Mouse (Mus musculus) forebrain, postnatal 0 days (tissue): Measurements from ENCODE around the gene Gm3002. TPM values are rescaled to one million over a fixed set of nuclear protein-coding genes. Genes with fewer than 3 reads are reported as not detected.
"Not testable (repeated sequence)": the region's sequence is repeated elsewhere in the genome, so short reads cannot be mapped to it uniquely, and the experiment has no call there.

Experiments used
- ATAC-seq: fragments of 200-750 bp; cut with Nextera tagmentation; 2 replicates; pipeline ENCODE4 v1.8.0; 2017; ENCODE audit warnings: mild to moderate bottlenecking, moderate library complexity
- DNase-seq: peaks from one replicate; pipeline ENCODE4 v3.0.0-alpha.2; 2015
- H3K27ac ChIP-seq: fragments of 300-500 bp; sonication (generic); 2 replicates; pipeline ENCODE4 v1.5.1; 2014; ENCODE audit warnings: low read depth, mild to moderate bottlenecking, antibody characterized with exemption, low read length, moderate library complexity, mixed read lengths
- H3K27me3 ChIP-seq: fragments of 300-500 bp; sonication (generic); 2 replicates; pipeline ENCODE4 v1.6.1; 2014; ENCODE audit warnings: mild to moderate bottlenecking, low read length, mixed read lengths; ENCODE audit not compliant: insufficient read depth
- H3K36me3 ChIP-seq: fragments of 300-500 bp; sonication (generic); 2 replicates; pipeline ENCODE4 v1.6.1; 2014; ENCODE audit warnings: mild to moderate bottlenecking, moderate library complexity; ENCODE audit not compliant: insufficient read depth
- H3K4me1 ChIP-seq: fragments of 300-500 bp; sonication (generic); 2 replicates; pipeline ENCODE4 v1.6.1; 2014; ENCODE audit warnings: antibody characterized with exemption; ENCODE audit not compliant: insufficient read depth
- H3K4me2 ChIP-seq: fragments of 300-500 bp; sonication (generic); 2 replicates; pipeline ENCODE4 v1.6.1; 2014; ENCODE audit warnings: low read depth, mild to moderate bottlenecking, moderate library complexity
- H3K4me3 ChIP-seq: fragments of 300-500 bp; sonication (generic); 2 replicates; pipeline ENCODE4 v1.5.1; 2014; ENCODE audit warnings: low read depth, low read length, mixed read lengths
- H3K9ac ChIP-seq: fragments of 300-500 bp; sonication (generic); 2 replicates; pipeline ENCODE4 v1.6.1; 2014; ENCODE audit warnings: mild to moderate bottlenecking
- H3K9me3 ChIP-seq: fragments of 300-500 bp; sonication (generic); 2 replicates; pipeline ENCODE4 v1.6.1; 2016; ENCODE audit warnings: low read length
- WGBS: fragments of 180-500 bp; shearing (Covaris S2); extraction: QIAGEN DNeasy Blood & Tissue Kit; methylation state at CpG from one replicate; pipeline ENCODE4 v1.1.7; 2014; 5-methylcytosine and 5-hydroxymethylcytosine counted together
- polyA plus RNA-seq: library from polyadenylated mRNA; unstranded; fragments of >200 nt; fragmentation: Nextera tagmentation; extraction: Ambion mirVana; gene quantifications from 2 replicates; pipeline ENCODE4 v1.2.1, GENCODE M21; 2015
- total RNA-seq: library from RNA; depleted of rRNA; stranded (reverse); fragments of >200 nt; gene quantifications from 2 replicates; pipeline ENCODE4 v1.2.3, GENCODE M21; 2014; rRNA removed

Gm3002 gene
- 7.9 and 9.7 TPM in 2 replicates for total RNA-seq
- polyA plus RNA-seq = 5.5 and 6.0 TPM in 2 replicates

GRCm38 (mm10) chr14:3809774-3810173 lies at the start of gene Gm3002:
TSS of gene Gm3002 (plus strand) at chr14:3810074.
- whole genome bisulfite sequencing = no CpG with 5 or more reads among the region's 31 CpGs
- not testable (repeated sequence) for H3K27ac ChIP-seq, H3K27me3 ChIP-seq, H3K4me3 ChIP-seq, H3K9me3 ChIP-seq, H3K36me3 ChIP-seq, H3K4me2 ChIP-seq, H3K4me1 ChIP-seq, DNase-seq, ATAC-seq, H3K9ac ChIP-seq

GRCm38 (mm10) chr14:3845945-3846344 lies 36.1 kb downstream of the Gm3002 start, which contains the start of gene Gm3033:
TSS of gene Gm3033 (plus strand) at chr14:3846245.
- not testable (repeated sequence) for DNase-seq, H3K27ac ChIP-seq, H3K4me3 ChIP-seq, H3K9ac ChIP-seq, ATAC-seq, H3K27me3 ChIP-seq, H3K9me3 ChIP-seq, H3K36me3 ChIP-seq, H3K4me1 ChIP-seq, H3K4me2 ChIP-seq
- WGBS = no CpG with 5 or more reads among the region's 2 CpGs

GRCm38 (mm10) chr14:3883872-3884271 lies 74.0 kb downstream of the Gm3002 start, which contains the start of gene Gm2916:
TSS of gene Gm2916 (plus strand) at chr14:3884172.
- H3K4me1 ChIP-seq, H3K27ac ChIP-seq, H3K4me2 ChIP-seq, DNase-seq, ATAC-seq, H3K36me3 ChIP-seq, H3K9ac ChIP-seq, H3K27me3 ChIP-seq, H3K9me3 ChIP-seq, H3K4me3 ChIP-seq: not testable (repeated sequence)
- no CpG with 5 or more reads among the region's 1 CpGs for WGBS

GRCm38 (mm10) chr14:3931456-3931855 lies 121.6 kb downstream of the Gm3002 start, which contains the start of gene Gm3029:
TSS of gene Gm3029 (plus strand) at chr14:3931756.
- H3K27me3 ChIP-seq, H3K27ac ChIP-seq, H3K4me2 ChIP-seq, DNase-seq, H3K36me3 ChIP-seq, H3K4me1 ChIP-seq, H3K9me3 ChIP-seq, H3K4me3 ChIP-seq, H3K9ac ChIP-seq, ATAC-seq: not testable (repeated sequence)
- no CpG with 5 or more reads among the region's 2 CpGs for WGBS

- ATAC-seq, H3K9me3 ChIP-seq, H3K9ac ChIP-seq, H3K4me2 ChIP-seq, H3K4me3 ChIP-seq, H3K36me3 ChIP-seq, H3K4me1 ChIP-seq, DNase-seq, H3K27me3 ChIP-seq, H3K27ac ChIP-seq: not testable (repeated sequence)
- WGBS = no CpG with 5 or more reads among the region's 2 CpGs
These were observed 153.4 kb downstream of the Gm3002 start, which contains the start of gene Gm3095 for GRCm38 (mm10) chr14:3963247-3963646. TSS of gene Gm3095 (plus strand) at chr14:3963547.

- H3K9me3 ChIP-seq, H3K4me2 ChIP-seq, H3K9ac ChIP-seq, DNase-seq, H3K4me1 ChIP-seq, ATAC-seq, H3K36me3 ChIP-seq, H3K27ac ChIP-seq, H3K27me3 ChIP-seq, H3K4me3 ChIP-seq: not testable (repeated sequence)
- WGBS = 75% methylated on average over 1 of the region's 3 CpGs
These were observed 188.2 kb downstream of the Gm3002 start, which contains the start of gene Gm3099 for GRCm38 (mm10) chr14:3998094-3998493. TSS of gene Gm3099 (plus strand) at chr14:3998394.

Other genes starting within 250 kb of the Gm3002 start
- gene Gm3012, start 175.6 kb upstream of the Gm3002 start, total RNA-seq = not detected in 2 replicates
- not detected in 2 replicates for gene Gm3012, start 175.6 kb upstream of the Gm3002 start, polyA plus RNA-seq
- gene Gm3020, start 158.0 kb upstream of the Gm3002 start, total RNA-seq = 9.5 and 9.6 TPM in 2 replicates
- 22.7 and 23.8 TPM in 2 replicates for gene Gm3020, start 158.0 kb upstream of the Gm3002 start, polyA plus RNA-seq
- gene Gm3043, start 121.3 kb upstream of the Gm3002 start, total RNA-seq = not detected in 2 replicates
- gene Gm3043, start 121.3 kb upstream of the Gm3002 start, polyA plus RNA-seq = not detected in 2 replicates
- gene Gm3033, start 36.2 kb downstream of the Gm3002 start, total RNA-seq = 0.38 TPM in 1 of 2 replicates, not detected in the other
- not detected in 2 replicates for gene Gm3033, start 36.2 kb downstream of the Gm3002 start, polyA plus RNA-seq
- gene Gm2916, start 74.1 kb downstream of the Gm3002 start, total RNA-seq = 0.15 TPM in 1 of 2 replicates, not detected in the other
- gene Gm2916, start 74.1 kb downstream of the Gm3002 start, polyA plus RNA-seq = 0.13 TPM in 1 of 2 replicates, not detected in the other
- not detected in 2 replicates for gene Gm3029, start 121.7 kb downstream of the Gm3002 start, total RNA-seq
- not detected in 2 replicates for gene Gm3029, start 121.7 kb downstream of the Gm3002 start, polyA plus RNA-seq
- 0.77 and 2.6 TPM in 2 replicates for gene Gm3095, start 153.5 kb downstream of the Gm3002 start, total RNA-seq
- gene Gm3095, start 153.5 kb downstream of the Gm3002 start, polyA plus RNA-seq = 0.77 and 1.1 TPM in 2 replicates
- gene Gm3099, start 188.3 kb downstream of the Gm3002 start, total RNA-seq = not detected in 2 replicates
- not detected in 2 replicates for gene Gm3099, start 188.3 kb downstream of the Gm3002 start, polyA plus RNA-seq
- 5.8 and 6.2 TPM in 2 replicates for gene Gm5796, start 213.9 kb downstream of the Gm3002 start, total RNA-seq
- 5.0 and 6.9 TPM in 2 replicates for gene Gm5796, start 213.9 kb downstream of the Gm3002 start, polyA plus RNA-seq